Mouse (Mus musculus): ENCODE data around the gene Ttc6. TPM values are rescaled to one million over a fixed set of nuclear protein-coding genes. Genes with fewer than 3 reads are reported as not detected.

Ttc6 gene
- total and polyA plus RNA-seq, 3 experiments, result 0.12 to 0.33 TPM; not detected in 1

- Histone ChIP-seq H3K27me3 (ENCODE audit: insufficient read depth, low read length) (peaks cover 6% of the 10 kb centered on the region; the same call in 1 of the 2 replicates), H3K4me1 (ENCODE audit: insufficient read depth, low read depth, low read length) (no peaks in the 10 kb centered on the region), H3K9me3 (replicated peaks) (peaks cover 8% of the 10 kb centered on the region), H3K36me3 (replicated peaks) (no peaks in the 10 kb centered on the region), H3K4me3 (ENCODE audit: low read depth, low read length) (no peak overlapping the region)
- no peak for DNase-seq (ENCODE audit: low spot score)
- no peak for TF ChIP-seq CTCF (IDR thresholded peaks at IDR 0.05; ENCODE audit: low read depth, low read length)
- no peak for TF ChIP-seq GATA1 (IDR thresholded peaks at IDR 0.05; ENCODE audit: borderline replicate concordance, low read length)
- TF ChIP-seq POLR2AphosphoS5 (IDR thresholded peaks at IDR 0.05; ENCODE audit: insufficient replicate concordance, low read depth, low read length), result no peak
- TF ChIP-seq TAL1 (conservative IDR thresholded peaks at IDR 0.05; ENCODE audit: low read depth, low read length), result no peak
- TF ChIP-seq GATA2 (IDR thresholded peaks at IDR 0.05; ENCODE audit: borderline replicate concordance, low read depth, low read length), result no peak
- ATAC-seq (ENCODE audit: extremely low read depth, insufficient number of reproducible peaks, low FRiP score, poor library complexity, severe bottlenecking), result no peak
These were observed 8.5 kb downstream of the Ttc6 start for GRCm38 (mm10) chr12:57572415-57572814.

- DNase-seq (ENCODE audit: low spot score) (no peak), ATAC-seq (ENCODE audit: extremely low read depth, insufficient number of reproducible peaks, low FRiP score, poor library complexity, severe bottlenecking) (no peak)
- H3K4me3 ChIP-seq (ENCODE audit: low read depth, low read length), result 0 out of 2 replicates have a peak overlapping the region, but pooled peaks have one; percentile 10
- H3K36me3 ChIP-seq (replicated peaks), result no peaks in the 10 kb centered on the region
- TF ChIP-seq GATA2 (IDR thresholded peaks at IDR 0.05; ENCODE audit: borderline replicate concordance, low read depth, low read length) (no peak), POLR2AphosphoS5 (IDR thresholded peaks at IDR 0.05; ENCODE audit: insufficient replicate concordance, low read depth, low read length) (no peak), CTCF (IDR thresholded peaks at IDR 0.05; ENCODE audit: low read depth, low read length) (no peak; the same call in 1 of the 2 replicates), TAL1 (conservative IDR thresholded peaks at IDR 0.05; ENCODE audit: low read depth, low read length) (no peak), GATA1 (IDR thresholded peaks at IDR 0.05; ENCODE audit: borderline replicate concordance, low read length) (no peak)
- peaks cover 3% of the 10 kb centered on the region; the same call in 1 of the 2 replicates for H3K27me3 ChIP-seq (ENCODE audit: insufficient read depth, low read length)
- H3K9me3 ChIP-seq (replicated peaks), result peaks cover 12% of the 10 kb centered on the region
- no peaks in the 10 kb centered on the region for H3K4me1 ChIP-seq (ENCODE audit: insufficient read depth, low read depth, low read length)
These were observed 12.2 kb downstream of the Ttc6 start for GRCm38 (mm10) chr12:57575931-57576628.

- no peak for ATAC-seq (ENCODE audit: extremely low read depth, insufficient number of reproducible peaks, low FRiP score, poor library complexity, severe bottlenecking)
- Histone ChIP-seq H3K4me3 (ENCODE audit: low read depth, low read length) (no peak overlapping the region), H3K36me3 (replicated peaks) (no peaks in the 10 kb centered on the region), H3K27me3 (ENCODE audit: insufficient read depth, low read length) (0 out of 2 replicates have a peak, but pooled peaks cover 4% of the 10 kb centered on the region), H3K4me1 (ENCODE audit: insufficient read depth, low read depth, low read length) (no peaks in the 10 kb centered on the region), H3K9me3 (replicated peaks) (no peaks in the 10 kb centered on the region)
- no peak for TF ChIP-seq GATA1 (IDR thresholded peaks at IDR 0.05; ENCODE audit: borderline replicate concordance, low read length)
- no peak for TF ChIP-seq GATA2 (IDR thresholded peaks at IDR 0.05; ENCODE audit: borderline replicate concordance, low read depth, low read length)
- no peak for TF ChIP-seq POLR2AphosphoS5 (IDR thresholded peaks at IDR 0.05; ENCODE audit: insufficient replicate concordance, low read depth, low read length)
- TF ChIP-seq TAL1 (conservative IDR thresholded peaks at IDR 0.05; ENCODE audit: low read depth, low read length), result no peak
- no peak for TF ChIP-seq CTCF (IDR thresholded peaks at IDR 0.05; ENCODE audit: low read depth, low read length)
- DNase-seq (ENCODE audit: low spot score), result no peak
These were observed 43.7 kb downstream of the Ttc6 start for GRCm38 (mm10) chr12:57607624-57608023.

GRCm38 (mm10) chr12:57615137-57615536, 51.2 kb downstream of the Ttc6 start:
- Histone ChIP-seq H3K36me3 (replicated peaks) (no peaks in the 10 kb centered on the region), H3K27me3 (ENCODE audit: insufficient read depth, low read length) (no peaks in the 10 kb centered on the region), H3K4me3 (ENCODE audit: low read depth, low read length) (no peak overlapping the region), H3K4me1 (ENCODE audit: insufficient read depth, low read depth, low read length) (no peaks in the 10 kb centered on the region), H3K9me3 (replicated peaks) (no peaks in the 10 kb centered on the region)
- TF ChIP-seq GATA2 (IDR thresholded peaks at IDR 0.05; ENCODE audit: borderline replicate concordance, low read depth, low read length) (no peak), GATA1 (IDR thresholded peaks at IDR 0.05; ENCODE audit: borderline replicate concordance, low read length) (no peak), POLR2AphosphoS5 (IDR thresholded peaks at IDR 0.05; ENCODE audit: insufficient replicate concordance, low read depth, low read length) (no peak), TAL1 (conservative IDR thresholded peaks at IDR 0.05; ENCODE audit: low read depth, low read length) (no peak), CTCF (IDR thresholded peaks at IDR 0.05; ENCODE audit: low read depth, low read length) (no peak)
- DNase-seq (ENCODE audit: low spot score) (no peak), ATAC-seq (ENCODE audit: extremely low read depth, insufficient number of reproducible peaks, low FRiP score, poor library complexity, severe bottlenecking) (no peak)

- no peak for TF ChIP-seq CTCF (IDR thresholded peaks at IDR 0.05; ENCODE audit: low read depth, low read length)
- TF ChIP-seq GATA2 (IDR thresholded peaks at IDR 0.05; ENCODE audit: borderline replicate concordance, low read depth, low read length), result no peak
- no peak for TF ChIP-seq GATA1 (IDR thresholded peaks at IDR 0.05; ENCODE audit: borderline replicate concordance, low read length)
- no peak for TF ChIP-seq TAL1 (conservative IDR thresholded peaks at IDR 0.05; ENCODE audit: low read depth, low read length)
- TF ChIP-seq POLR2AphosphoS5 (IDR thresholded peaks at IDR 0.05; ENCODE audit: insufficient replicate concordance, low read depth, low read length), result no peak
These were observed 58.1 kb downstream of the Ttc6 start for GRCm38 (mm10) chr12:57622030-57622429.

GRCm38 (mm10) chr12:57623264-57623663, 59.4 kb downstream of the Ttc6 start:
- H3K27me3 ChIP-seq (ENCODE audit: insufficient read depth, low read length), result no peaks in the 10 kb centered on the region; the same call in 1 of the 2 replicates
- TF ChIP-seq GATA2 (IDR thresholded peaks at IDR 0.05; ENCODE audit: borderline replicate concordance, low read depth, low read length), result no peak
- TF ChIP-seq POLR2AphosphoS5 (IDR thresholded peaks at IDR 0.05; ENCODE audit: insufficient replicate concordance, low read depth, low read length), result no peak
- TF ChIP-seq CTCF (IDR thresholded peaks at IDR 0.05; ENCODE audit: low read depth, low read length), result no peak
- no peak overlapping the region for H3K4me3 ChIP-seq (ENCODE audit: low read depth, low read length)
- ATAC-seq (ENCODE audit: extremely low read depth, insufficient number of reproducible peaks, low FRiP score, poor library complexity, severe bottlenecking) (no peak), DNase-seq (ENCODE audit: low spot score) (no peak)
- no peaks in the 10 kb centered on the region for H3K9me3 ChIP-seq (replicated peaks)
- no peaks in the 10 kb centered on the region for H3K4me1 ChIP-seq (ENCODE audit: insufficient read depth, low read depth, low read length)
- H3K36me3 ChIP-seq (replicated peaks), result no peaks in the 10 kb centered on the region

More at GRCm38 (mm10) chr12:57622030-57622429, 58.1 kb downstream of the Ttc6 start:
- Histone ChIP-seq H3K4me3 (ENCODE audit: low read depth, low read length) (no peak overlapping the region), H3K27me3 (ENCODE audit: insufficient read depth, low read length) (no peaks in the 10 kb centered on the region; the same call in 1 of the 2 replicates), H3K4me1 (ENCODE audit: insufficient read depth, low read depth, low read length) (no peaks in the 10 kb centered on the region), H3K36me3 (replicated peaks) (no peaks in the 10 kb centered on the region), H3K9me3 (replicated peaks) (no peaks in the 10 kb centered on the region)
- ATAC-seq (ENCODE audit: extremely low read depth, insufficient number of reproducible peaks, low FRiP score, poor library complexity, severe bottlenecking), result no peak
- no peak for DNase-seq (ENCODE audit: low spot score)

Data from G1E (cell line).